8 mouse cellular contexts compared by ENCODE assay signal in genomic region chr1:106172301-106172930, GRCm38 (mm10). TPM values are rescaled to one million over a fixed set of nuclear protein-coding genes. Genes with fewer than 3 reads are reported as not detected.
DNase-seq lines count a peak whose midpoint lies in the region; ATAC-seq lines count a peak whose summit lies in the region.

No protein-coding gene starts in this region.

- DNase-seq in adrenal gland, postnatal 10 days, result peak; percentile 64
- peak; percentile 64 for DNase-seq in kidney, postnatal 14 days
- DNase-seq in ovary, postnatal 10 days (ENCODE audit: low spot score), result peak; percentile 26
- DNase-seq in thymus, postnatal 10 days (ENCODE audit: low spot score in 2 of 2), result peak; percentile 27 to 36

- no peaks in the 10 kb centered on the region for H3K9me3 ChIP-seq in embryonic facial prominence, embryonic 12.5 days
- H3K9me3 ChIP-seq in heart, embryonic 14.5 days (ENCODE audit: control insufficient read depth, low read length), result no peaks in the 10 kb centered on the region
- no peaks in the 10 kb centered on the region for H3K9me3 ChIP-seq in lung, embryonic 15.5 days

- under 1% methylated on average over 76 of the region's 77 CpGs for WGBS in embryonic facial prominence, embryonic 12.5 days
- WGBS in heart, embryonic 14.5 days, result under 1% methylated on average over 76 of the region's 77 CpGs
- under 1% methylated on average over 77 of the region's 77 CpGs for WGBS in lung, embryonic 15.5 days

- peak overlapping the region; percentile 76 for H3K4me2 ChIP-seq in embryonic facial prominence, embryonic 12.5 days (replicated peaks)
- peak overlapping the region; percentile 91 for H3K4me2 ChIP-seq in heart, embryonic 14.5 days (ENCODE audit: low read length)
- H3K4me2 ChIP-seq in lung, embryonic 15.5 days, result peak overlapping the region; percentile 78

- peak overlapping the region; percentile 78 for H3K9ac ChIP-seq in embryonic facial prominence, embryonic 12.5 days
- peak overlapping the region; percentile 98 for H3K9ac ChIP-seq in heart, embryonic 14.5 days (ENCODE audit: low read length)
- H3K9ac ChIP-seq in lung, embryonic 15.5 days, result peak overlapping the region; percentile 81

- H3K36me3 ChIP-seq in embryonic facial prominence, embryonic 12.5 days, result no peaks in the 10 kb centered on the region
- no peaks in the 10 kb centered on the region for H3K36me3 ChIP-seq in heart, embryonic 14.5 days (ENCODE audit: control insufficient read depth, insufficient read depth, low read length)
- no peaks in the 10 kb centered on the region for H3K36me3 ChIP-seq in lung, embryonic 15.5 days

- ATAC-seq in CD4-positive, CD25-positive, alpha-beta regulatory T cell, adult 4 months, result peak; percentile 10
- ATAC-seq in embryonic facial prominence, embryonic 12.5 days (ENCODE audit: insufficient number of reproducible peaks, insufficient read depth, low FRiP score, low TSS enrichment), result no peak
- 0 out of 2 replicates have a peak, but pooled peaks have one; percentile 4 for ATAC-seq in heart, embryonic 14.5 days (ENCODE audit: insufficient number of reproducible peaks, insufficient read depth, low FRiP score, low read depth)
- peak; percentile 2; the same call in 1 of the 2 replicates for ATAC-seq in lung, embryonic 15.5 days (ENCODE audit: borderline replicate concordance, extremely low read depth, low FRiP score, low TSS enrichment)

- peaks cover 11% of the 10 kb centered on the region for H3K4me1 ChIP-seq in embryonic facial prominence, embryonic 12.5 days
- H3K4me1 ChIP-seq in heart, embryonic 14.5 days (ENCODE audit: control insufficient read depth in 2 of 2, insufficient read depth in 2 of 2, low read length in 2 of 2), result peaks cover 2 to 24% of the 10 kb centered on the region in 2 experiments; a peak in 3 of 4 replicates
- peaks cover 23% of the 10 kb centered on the region for H3K4me1 ChIP-seq in lung, embryonic 15.5 days

- peak overlapping the region; percentile 65 for H3K4me3 ChIP-seq in embryonic facial prominence, embryonic 12.5 days
- peak overlapping the region; percentile 64 to 96 for H3K4me3 ChIP-seq in heart, embryonic 14.5 days (ENCODE audit: control insufficient read depth in 1 of 2, insufficient read depth in 1 of 2, low read depth in 1 of 2, low read length in 2 of 2)
- peak overlapping the region; percentile 68 for H3K4me3 ChIP-seq in lung, embryonic 15.5 days

- H3K27ac ChIP-seq in embryonic facial prominence, embryonic 12.5 days, result peak overlapping the region; percentile 67
- peak overlapping the region; percentile 41 to 94 for H3K27ac ChIP-seq in heart, embryonic 14.5 days (replicated peaks in 1 of 2; ENCODE audit: control insufficient read depth in 1 of 2, insufficient read depth in 1 of 2, low read depth in 2 of 2, low read length in 2 of 2)
- peak overlapping the region; percentile 84 for H3K27ac ChIP-seq in lung, embryonic 15.5 days

- no peaks in the 10 kb centered on the region for H3K27me3 ChIP-seq in embryonic facial prominence, embryonic 12.5 days
- H3K27me3 ChIP-seq in heart, embryonic 14.5 days (ENCODE audit: control insufficient read depth, insufficient read depth, low read length), result no peaks in the 10 kb centered on the region
- no peaks in the 10 kb centered on the region for H3K27me3 ChIP-seq in lung, embryonic 15.5 days

RNA-seq across cellular contexts. Expression of gene Phlpp1, which starts 0.9 kb away (rescaled TPM):
- polyA plus RNA-seq in CD4-positive, CD25-positive, alpha-beta regulatory T cell, adult 4 months (2017; shearing (Covaris generic)), result 10 to 100 TPM in 1 of 2 experiments, 1 to 10 TPM in 1; 8.7 to 11.8 TPM
- total RNA-seq in adrenal gland, postnatal 10 days (2021), result 10 to 100 TPM; 16.4 to 22.3 TPM
- 5.0 and 5.1 TPM in 2 replicates for polyA plus RNA-seq in embryonic facial prominence, embryonic 12.5 days (2016; fragmentation: Nextera tagmentation; extraction: Ambion mirVana)
- 6.2 and 6.7 TPM in 2 replicates for polyA plus RNA-seq in heart, embryonic 14.5 days (2014; fragmentation: Nextera tagmentation; extraction: Ambion mirVana)
- polyA plus RNA-seq in lung, embryonic 15.5 days (2015; fragmentation: Nextera tagmentation; extraction: Ambion mirVana), result 3.2 and 3.6 TPM in 2 replicates
